Mouse (Mus musculus) liver, adult 2 months (tissue): Measurements from ENCODE around the gene Ndn. TPM values are rescaled to one million over a fixed set of nuclear protein-coding genes. Genes with fewer than 3 reads are reported as not detected.

Experiments used
- DNase-seq: peaks from one replicate; pipeline ENCODE4 v3.0.0-alpha.2; 2011; ENCODE audit warnings: low read depth, low spot score; ENCODE audit errors: extremely low read depth
- H3K27ac ChIP-seq: fragments of 200-500 bp; replicated peaks from 2 replicates; pipeline ENCODE4 v1.5.1; 2012; ENCODE audit warnings: low read depth, mild to moderate bottlenecking, control low read depth, inconsistent platforms, low read length; ENCODE audit not compliant: insufficient read depth
- H3K27me3 ChIP-seq: fragments of 200-500 bp; 2 replicates; pipeline ENCODE4 v1.6.1; 2012; ENCODE audit warnings: mild to moderate bottlenecking, moderate library complexity, low read length, inconsistent platforms; ENCODE audit not compliant: control insufficient read depth, insufficient read depth
- H3K36me3 ChIP-seq: fragments of 200-500 bp; 2 replicates; pipeline ENCODE4 v1.6.1; 2012; ENCODE audit warnings: low read length, inconsistent platforms; ENCODE audit not compliant: control insufficient read depth, insufficient read depth
- H3K4me1 ChIP-seq: fragments of 200-500 bp; 2 replicates; pipeline ENCODE4 v1.6.1; 2011; ENCODE audit warnings: low read length; ENCODE audit not compliant: control insufficient read depth, insufficient read depth
- H3K4me3 ChIP-seq: fragments of 200-500 bp; 2 replicates; pipeline ENCODE4 v1.5.1; 2011; ENCODE audit warnings: low read depth, mild to moderate bottlenecking, control low read depth, low read length, moderate library complexity; ENCODE audit not compliant: insufficient read depth
- H3K79me2 ChIP-seq: fragments of 200-500 bp; 2 replicates; pipeline ENCODE4 v1.6.1; 2012; ENCODE audit warnings: inconsistent platforms, mild to moderate bottlenecking, low read length, moderate library complexity; ENCODE audit not compliant: control insufficient read depth, insufficient read depth
- H3K9ac ChIP-seq: fragments of 200-500 bp; 2 replicates; pipeline ENCODE4 v1.6.1; 2012; ENCODE audit warnings: low read depth, mild to moderate bottlenecking, control low read depth, inconsistent platforms, low read length
- CTCF ChIP-seq: fragments of 200-500 bp; IDR thresholded peaks from 2 replicates; pipeline ENCODE4 v1.5.1; 2011; ENCODE audit warnings: low read depth, low read length, control low read depth
- POLR2A ChIP-seq: fragments of 200-500 bp; IDR thresholded peaks from 2 replicates; pipeline ENCODE4 v1.6.1; 2011; ENCODE audit warnings: low read length, control low read depth; ENCODE audit not compliant: insufficient read depth; ENCODE audit errors: extremely low read depth
- WGBS: fragments of 180-500 bp; shearing (Covaris S2); methylation state at CpG from one replicate; pipeline ENCODE4 v1.1.7; 2018; 5-methylcytosine and 5-hydroxymethylcytosine counted together
- polyA plus RNA-seq: library from polyadenylated mRNA; depleted of rRNA; stranded (reverse); fragments of >200 nt; gene quantifications from 2 replicates; pipeline ENCODE4 v1.2.3, GENCODE M21; 2012; rRNA removed
- total RNA-seq: library from RNA; depleted of rRNA; stranded (reverse); fragments of >200 nt; gene quantifications from 2 replicates; pipeline ENCODE4 v1.2.3, GENCODE M21; 2014; rRNA removed

Gene Ndn
- total and polyA plus RNA-seq, 2 experiments, result 0.34 to 0.37 TPM

GRCm38 (mm10) chr7:62377313-62377712, 30.9 kb downstream of the Ndn start:
- Histone ChIP-seq H3K4me1 (no peaks in the 10 kb centered on the region), H3K36me3 (no peaks in the 10 kb centered on the region), H3K9ac (no peak overlapping the region), H3K79me2 (no peaks in the 10 kb centered on the region), H3K4me3 (no peak overlapping the region), H3K27me3 (no peaks in the 10 kb centered on the region), H3K27ac (no peak overlapping the region)
- no peak for TF ChIP-seq POLR2A
- TF ChIP-seq CTCF, result no peak
- DNase-seq, result no peak
- WGBS, result 28% methylated on average over 14 of the region's 14 CpGs

DNA sequence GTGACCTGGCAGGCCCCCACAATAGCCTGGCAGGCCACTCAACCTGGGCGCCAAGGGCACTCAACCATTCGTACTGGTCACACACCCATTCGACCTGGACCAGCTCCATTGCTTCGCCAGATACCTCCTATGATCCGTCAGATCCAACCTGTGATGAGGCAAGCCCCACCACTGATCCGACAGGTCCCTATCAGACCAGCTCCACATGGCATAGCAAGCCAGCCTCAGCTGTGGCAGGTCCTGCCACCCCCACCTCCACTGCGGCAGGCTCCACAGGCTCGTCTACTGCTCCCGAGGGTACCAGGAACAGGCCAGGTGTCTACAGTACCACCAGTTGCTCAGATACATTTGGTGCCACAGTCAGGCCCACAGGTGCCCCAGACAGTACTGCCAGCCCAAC, 32.2 kb downstream of the Ndn start:
- Histone ChIP-seq H3K27ac (no peak overlapping the region), H3K4me3 (no peak overlapping the region), H3K9ac (no peak overlapping the region), H3K36me3 (no peaks in the 10 kb centered on the region), H3K27me3 (no peaks in the 10 kb centered on the region), H3K79me2 (no peaks in the 10 kb centered on the region), H3K4me1 (no peaks in the 10 kb centered on the region)
- no peak for DNase-seq
- WGBS, result 85% methylated on average over 9 of the region's 9 CpGs
- no peak for TF ChIP-seq POLR2A
- TF ChIP-seq CTCF, result no peak

DNA sequence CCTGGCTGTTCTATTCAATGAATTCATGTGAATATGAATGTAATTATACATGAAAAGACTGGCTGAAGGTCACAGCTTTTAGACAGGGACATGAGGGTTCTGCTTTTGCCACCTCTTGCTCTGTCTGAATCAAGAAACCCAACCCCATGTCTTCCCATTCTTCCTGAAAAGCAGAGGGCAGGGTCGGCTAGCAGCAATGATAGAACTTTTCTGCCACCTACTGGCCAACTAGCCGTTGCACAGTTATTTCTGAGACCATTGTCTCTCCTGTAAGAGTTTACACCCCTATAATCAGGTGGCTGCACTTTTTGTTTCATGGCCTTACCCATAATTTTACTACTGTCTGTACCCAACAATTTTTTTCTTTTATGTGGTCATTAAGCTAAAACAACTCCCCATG, 36.0 kb downstream of the Ndn start:
- no peak overlapping the region for H3K4me3 ChIP-seq
- no peak overlapping the region for H3K9ac ChIP-seq
- H3K27me3 ChIP-seq, result no peaks in the 10 kb centered on the region
- 6% methylated on average over 2 of the region's 2 CpGs for WGBS
- no peaks in the 10 kb centered on the region for H3K4me1 ChIP-seq
- no peaks in the 10 kb centered on the region for H3K36me3 ChIP-seq
- H3K27ac ChIP-seq, result no peak overlapping the region
- H3K79me2 ChIP-seq, result no peaks in the 10 kb centered on the region
- TF ChIP-seq CTCF (peak; percentile 36; the same call in 1 of the 2 replicates), POLR2A (no peak)
- DNase-seq, result peak; percentile 19

DNA sequence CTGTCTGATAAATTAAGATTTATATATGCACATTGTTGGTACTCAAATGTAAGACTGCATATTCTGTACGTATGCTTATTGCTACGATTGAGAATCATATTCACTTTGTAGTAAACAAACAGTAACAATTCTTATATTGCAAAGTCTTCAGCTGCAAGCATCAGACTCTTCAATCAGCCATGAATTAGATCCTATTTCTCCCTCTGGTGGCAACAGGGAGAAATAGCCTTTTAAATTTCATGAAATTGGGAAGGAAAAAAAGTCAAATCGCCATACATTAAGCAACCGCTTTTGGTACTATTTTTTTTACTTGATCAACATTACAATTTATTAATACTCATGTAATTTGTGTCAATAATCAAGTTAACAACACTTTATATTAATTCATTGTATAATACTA, 41.9 kb downstream of the Ndn start:
- WGBS, result 41% methylated on average over 4 of the region's 4 CpGs
- DNase-seq, result no peak
- TF ChIP-seq CTCF (no peak), POLR2A (no peak)
- H3K4me3 ChIP-seq, result no peak overlapping the region
- H3K36me3 ChIP-seq, result no peaks in the 10 kb centered on the region
- no peak overlapping the region for H3K9ac ChIP-seq
- H3K27ac ChIP-seq, result no peak overlapping the region
- no peaks in the 10 kb centered on the region for H3K79me2 ChIP-seq
- no peaks in the 10 kb centered on the region for H3K27me3 ChIP-seq
- H3K4me1 ChIP-seq, result no peaks in the 10 kb centered on the region

DNA sequence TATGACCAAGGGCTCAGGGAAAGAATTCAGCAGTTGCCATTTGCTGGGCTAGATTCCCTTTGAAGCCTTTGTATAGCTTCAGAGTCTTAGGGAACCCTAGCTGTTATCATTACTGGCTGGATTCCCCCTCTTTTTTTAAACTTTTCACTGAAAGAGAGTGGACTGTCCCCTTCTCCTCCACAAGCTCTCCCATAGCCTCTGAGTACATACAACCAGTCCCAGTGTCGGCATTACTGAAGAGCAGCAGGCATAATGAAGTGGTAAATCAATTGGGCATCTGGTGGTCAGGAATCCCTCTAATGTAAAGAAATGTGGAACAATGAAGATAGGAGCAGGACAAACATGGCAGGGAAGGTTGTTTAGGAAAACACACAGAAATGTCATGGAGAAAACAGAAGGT, 45.8 kb downstream of the Ndn start:
- TF ChIP-seq POLR2A, result no peak
- no peak for TF ChIP-seq CTCF
- WGBS, result 47% methylated on average over 1 of the region's 1 CpGs
- Histone ChIP-seq H3K27me3 (peaks cover 2% of the 10 kb centered on the region; the same call in 1 of the 2 replicates), H3K79me2 (no peaks in the 10 kb centered on the region), H3K9ac (no peak overlapping the region), H3K36me3 (no peaks in the 10 kb centered on the region), H3K4me1 (no peaks in the 10 kb centered on the region), H3K27ac (no peak overlapping the region), H3K4me3 (no peak overlapping the region)
- no peak for DNase-seq

Other genes starting within 250 kb of the Ndn start
- gene Magel2, start 30.4 kb downstream of the Ndn start, total RNA-seq, result not detected in 2 replicates
- not detected in 2 replicates for gene Magel2, start 30.4 kb downstream of the Ndn start, polyA plus RNA-seq
- 0.37 and 0.54 TPM in 2 replicates for gene Mkrn3, start 73.6 kb downstream of the Ndn start, total RNA-seq
- gene Mkrn3, start 73.6 kb downstream of the Ndn start, polyA plus RNA-seq, result 0.22 and 0.29 TPM in 2 replicates
- 0.28 and 0.34 TPM in 2 replicates for gene Peg12, start 117.9 kb downstream of the Ndn start, total RNA-seq
- 0.11 and 0.15 TPM in 2 replicates for gene Peg12, start 117.9 kb downstream of the Ndn start, polyA plus RNA-seq